Mouse (Mus musculus) forebrain, embryonic 11.5 days (tissue): ENCODE measurements around the gene Gm49601. TPM values are rescaled to one million over a fixed set of nuclear protein-coding genes. Genes with fewer than 3 reads are reported as not detected.

Experiments
- ATAC-seq: fragments of 200-750 bp; cut with Nextera tagmentation; replicated peaks from 2 replicates; pipeline ENCODE4 v1.8.0; 2017; ENCODE audit warnings: moderate TSS enrichment; ENCODE audit not compliant: low FRiP score
- DNase-seq: peaks from one replicate; pipeline ENCODE4 v3.0.0-alpha.2; 2017; ENCODE audit warnings: low spot score
- H3K27ac ChIP-seq: fragments of 300-500 bp; sonication (generic); 2 replicates; pipeline ENCODE4 v1.5.1; 2014; ENCODE audit warnings: low read depth, low read length
- H3K27me3 ChIP-seq: fragments of 300-500 bp; sonication (generic); 2 replicates; pipeline ENCODE4 v1.6.1; 2014; ENCODE audit warnings: mild to moderate bottlenecking, low read length, mixed read lengths; ENCODE audit not compliant: control insufficient read depth, insufficient read depth
- H3K36me3 ChIP-seq: fragments of 300-500 bp; sonication (generic); 2 replicates; pipeline ENCODE4 v1.6.1; 2014; ENCODE audit warnings: mild to moderate bottlenecking, low read length, moderate library complexity, mixed read lengths; ENCODE audit not compliant: control insufficient read depth, insufficient read depth
- H3K4me1 ChIP-seq: fragments of 300-500 bp; sonication (generic); replicated peaks from 2 replicates; pipeline ENCODE4 v1.6.1; 2014; ENCODE audit warnings: low read length, mixed read lengths; ENCODE audit not compliant: control insufficient read depth, insufficient read depth
- H3K4me2 ChIP-seq: fragments of 300-500 bp; sonication (generic); 2 replicates; pipeline ENCODE4 v1.6.1; 2014; ENCODE audit warnings: low read depth, mild to moderate bottlenecking, low read length, moderate library complexity, mixed read lengths; ENCODE audit not compliant: severe bottlenecking
- H3K4me3 ChIP-seq: fragments of 300-500 bp; sonication (generic); 2 replicates; pipeline ENCODE4 v1.5.1; 2014; ENCODE audit warnings: low read depth, low read length
- H3K9ac ChIP-seq: fragments of 300-500 bp; sonication (generic); 2 replicates; pipeline ENCODE4 v1.6.1; 2014; ENCODE audit warnings: low read length
- H3K9me3 ChIP-seq: fragments of 300-500 bp; sonication (generic); 2 replicates; pipeline ENCODE4 v1.6.1; 2016; ENCODE audit warnings: low read length, mixed read lengths; ENCODE audit not compliant: control insufficient read depth
- WGBS: fragments of 180-500 bp; shearing (Covaris S2); extraction: QIAGEN DNeasy Blood & Tissue Kit; methylation state at CpG from one replicate; pipeline ENCODE4 v1.1.7; 2014; 5-methylcytosine and 5-hydroxymethylcytosine counted together
- polyA plus RNA-seq: library from polyadenylated mRNA; unstranded; fragments of >200 nt; fragmentation: Nextera tagmentation; extraction: Ambion mirVana; gene quantifications from 2 replicates; pipeline ENCODE4 v1.2.1, GENCODE M21; 2014

The Gm49601 gene
- polyA plus RNA-seq = 2.8 and 3.4 TPM in 2 replicates

DNA sequence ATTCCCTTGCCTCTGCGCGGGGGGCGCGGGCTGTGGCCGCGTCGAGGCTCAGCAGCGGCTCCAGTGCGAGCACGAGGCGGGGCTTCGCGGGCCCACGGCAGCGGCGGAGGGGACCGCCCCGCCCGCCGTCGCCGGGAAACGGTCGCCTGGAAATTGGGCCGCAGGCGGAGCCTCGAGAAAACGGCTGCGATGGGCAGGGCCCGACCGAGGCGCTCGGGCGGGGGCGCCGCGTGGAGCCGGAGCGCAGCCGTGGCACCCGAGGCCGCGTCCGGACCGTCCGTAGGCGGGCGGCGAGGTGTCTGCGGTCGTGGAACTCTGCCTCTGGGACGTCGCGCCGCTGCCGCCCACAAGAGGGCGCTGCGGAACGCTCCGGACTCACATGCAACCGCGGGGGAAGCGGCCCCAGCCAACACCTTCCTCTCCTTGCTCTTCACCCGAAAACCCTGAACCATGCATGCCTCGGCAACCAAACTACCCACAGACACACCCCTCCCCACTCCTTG, at the start of gene Gm49601:
Gm49601 (minus strand) TSS at position 52 of the 503 bp plus-strand sequence.
- peaks cover 11% of the 10 kb centered on the region for H3K4me1 ChIP-seq
- peak within 1 kb of the TSS; percentile 48 for H3K9ac ChIP-seq
- H3K27ac ChIP-seq = no peak within 1 kb of the TSS
- no peaks in the 10 kb centered on the region for H3K9me3 ChIP-seq
- H3K4me3 ChIP-seq = peak within 1 kb of the TSS; percentile 38
- DNase-seq (peak; percentile 93), ATAC-seq (peak; percentile 42)
- H3K27me3 ChIP-seq = peaks cover 68% of the 10 kb centered on the region
- under 1% methylated on average over 62 of the region's 65 CpGs for WGBS
- peak within 1 kb of the TSS; percentile 63 for H3K4me2 ChIP-seq
- H3K36me3 ChIP-seq = no peaks in the 10 kb centered on the region; the same call in 1 of the 2 replicates

- no peaks in the 10 kb centered on the region for H3K9me3 ChIP-seq
- no peak overlapping the region for H3K9ac ChIP-seq
- WGBS = 82% methylated on average over 3 of the region's 3 CpGs
- no peak overlapping the region for H3K27ac ChIP-seq
- no peaks in the 10 kb centered on the region for H3K27me3 ChIP-seq
- no peaks in the 10 kb centered on the region for H3K36me3 ChIP-seq
- H3K4me1 ChIP-seq = no peaks in the 10 kb centered on the region
- no peak overlapping the region for H3K4me3 ChIP-seq
- no peak overlapping the region for H3K4me2 ChIP-seq
- ATAC-seq (no peak), DNase-seq (no peak)
Observed at GRCm38 (mm10) chr16:18673005-18673404, 46.8 kb upstream of the Gm49601 start.

DNA sequence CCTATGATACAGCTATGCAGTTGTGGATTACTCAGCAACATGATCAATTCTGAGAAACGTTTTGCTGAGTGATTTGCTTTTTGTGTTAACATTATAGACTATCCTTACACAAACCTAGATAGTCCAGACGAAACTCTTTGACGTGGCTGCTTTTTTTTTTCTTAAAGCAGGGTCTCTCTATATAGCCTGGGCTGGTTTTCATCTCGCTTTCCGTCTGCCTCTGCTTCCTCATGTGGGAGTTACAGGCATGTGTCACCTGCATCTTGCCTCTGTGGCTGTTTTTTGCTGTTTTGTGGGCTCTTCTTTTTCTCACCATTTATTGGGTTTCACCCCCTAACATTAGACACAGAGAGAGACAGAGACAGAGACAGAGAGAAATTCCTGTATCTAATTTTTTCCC, 45.8 kb upstream of the Gm49601 start:
- 78% methylated on average over 5 of the region's 5 CpGs for WGBS
- Histone ChIP-seq H3K4me3 (no peak overlapping the region), H3K4me2 (no peak overlapping the region), H3K9ac (no peak overlapping the region), H3K27me3 (no peaks in the 10 kb centered on the region), H3K4me1 (no peaks in the 10 kb centered on the region), H3K36me3 (no peaks in the 10 kb centered on the region), H3K9me3 (no peaks in the 10 kb centered on the region), H3K27ac (no peak overlapping the region)
- DNase-seq = no peak
- no peak for ATAC-seq

DNA sequence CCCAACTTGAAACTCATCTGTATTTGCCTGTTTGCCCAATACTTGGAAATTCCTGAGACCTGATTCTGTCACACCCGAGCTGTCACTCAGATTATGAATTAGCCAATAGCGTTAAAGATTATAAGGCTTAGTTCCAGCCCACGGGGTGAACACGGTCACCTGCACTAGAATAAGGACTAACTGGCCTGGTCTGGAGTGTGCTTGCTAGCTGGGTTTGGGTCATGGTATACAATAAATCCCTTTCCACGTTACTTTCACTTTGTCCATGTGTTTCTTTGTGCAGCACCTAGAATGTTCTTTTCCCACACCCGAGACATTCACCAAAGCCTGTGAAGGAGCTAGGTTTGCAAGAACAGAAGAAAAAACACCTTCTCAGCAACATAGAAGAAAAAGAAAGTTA, 43.7 kb upstream of the Gm49601 start:
- Histone ChIP-seq H3K4me3 (no peak overlapping the region), H3K9me3 (no peaks in the 10 kb centered on the region), H3K36me3 (no peaks in the 10 kb centered on the region), H3K27ac (no peak overlapping the region), H3K4me2 (no peak overlapping the region), H3K9ac (no peak overlapping the region), H3K4me1 (no peaks in the 10 kb centered on the region), H3K27me3 (no peaks in the 10 kb centered on the region)
- DNase-seq = no peak
- no peak for ATAC-seq
- 71% methylated on average over 6 of the region's 6 CpGs for WGBS

DNA sequence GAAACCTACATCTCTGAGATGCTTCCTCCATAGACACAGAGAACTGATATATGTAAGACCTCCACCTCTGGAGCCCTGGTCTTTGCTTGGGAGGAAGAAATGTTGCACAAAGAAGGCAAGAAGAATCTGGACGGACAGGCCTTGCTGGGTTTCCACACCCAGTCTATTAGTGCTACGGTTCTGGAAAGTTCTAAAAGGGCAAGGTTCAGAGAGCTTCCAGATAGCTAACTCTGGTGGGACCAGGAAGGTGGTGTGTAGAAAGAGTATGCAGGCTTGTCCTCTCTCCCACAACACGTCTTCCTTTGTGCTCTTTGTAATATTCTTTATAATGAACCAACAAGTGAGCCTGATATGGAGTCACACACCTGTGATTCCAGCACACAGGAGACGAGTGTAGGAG, 32.4 kb upstream of the Gm49601 start:
- no peak overlapping the region for H3K27ac ChIP-seq
- 79% methylated on average over 4 of the region's 4 CpGs for WGBS
- H3K4me2 ChIP-seq = no peak overlapping the region
- H3K27me3 ChIP-seq = no peaks in the 10 kb centered on the region
- no peaks in the 10 kb centered on the region for H3K36me3 ChIP-seq
- no peaks in the 10 kb centered on the region for H3K4me1 ChIP-seq
- ATAC-seq = no peak
- no peak overlapping the region for H3K9ac ChIP-seq
- H3K9me3 ChIP-seq = no peaks in the 10 kb centered on the region
- no peak overlapping the region for H3K4me3 ChIP-seq
- DNase-seq = no peak

GRCm38 (mm10) chr16:18655372-18656098, 29.3 kb upstream of the Gm49601 start:
- Histone ChIP-seq H3K4me2 (no peak overlapping the region), H3K27me3 (no peaks in the 10 kb centered on the region), H3K36me3 (no peaks in the 10 kb centered on the region), H3K4me1 (no peaks in the 10 kb centered on the region), H3K9me3 (no peaks in the 10 kb centered on the region), H3K27ac (no peak overlapping the region), H3K9ac (no peak overlapping the region), H3K4me3 (no peak overlapping the region)
- no peak for DNase-seq
- ATAC-seq = no peak
- WGBS = 69% methylated on average over 5 of the region's 5 CpGs

DNA sequence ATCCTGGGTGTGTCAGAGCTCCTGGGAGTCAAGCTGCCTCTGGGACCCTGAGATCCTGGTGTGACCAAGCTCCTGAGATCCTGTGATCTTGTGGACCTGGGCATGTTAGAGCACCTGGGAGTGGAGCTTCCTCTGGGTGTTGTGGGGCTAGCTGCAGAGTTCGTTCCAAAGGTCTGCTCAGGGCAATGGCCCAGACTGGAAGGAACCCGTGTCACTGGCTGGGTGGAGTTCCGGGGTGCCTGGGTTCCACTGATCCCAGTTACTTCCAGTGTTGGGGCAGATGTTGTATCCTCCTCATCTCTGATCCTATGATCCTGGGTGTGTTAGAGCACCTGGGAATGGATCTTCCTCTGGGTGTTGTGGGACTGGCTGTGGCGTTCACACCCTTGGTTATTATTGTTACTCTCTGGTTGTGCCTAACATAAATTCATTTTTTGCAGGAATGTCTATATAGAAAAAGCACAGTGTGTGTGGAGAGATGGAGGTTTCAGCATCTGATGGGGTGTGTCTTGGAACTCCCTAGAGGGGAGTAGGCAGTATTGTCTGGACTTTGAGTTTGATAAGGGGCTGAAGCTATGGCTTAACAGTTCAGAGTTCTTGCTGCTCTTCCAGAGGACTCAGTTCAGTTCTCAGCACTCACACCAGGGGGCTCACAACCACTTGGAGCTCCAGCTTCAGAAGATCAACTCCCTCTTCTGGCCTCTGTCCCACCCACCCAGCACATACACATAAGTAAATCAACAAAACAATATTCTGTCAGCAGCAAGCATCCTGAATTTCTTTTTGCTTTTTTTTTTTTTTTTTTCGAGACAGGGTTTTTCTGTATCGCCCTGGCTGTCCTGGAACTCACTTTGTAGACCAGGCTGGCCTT, 27.3 kb upstream of the Gm49601 start:
- Histone ChIP-seq H3K4me3 (no peak overlapping the region), H3K9me3 (no peaks in the 10 kb centered on the region), H3K4me2 (no peak overlapping the region), H3K9ac (no peak overlapping the region), H3K36me3 (no peaks in the 10 kb centered on the region), H3K27ac (no peak overlapping the region), H3K27me3 (no peaks in the 10 kb centered on the region), H3K4me1 (no peaks in the 10 kb centered on the region)
- ATAC-seq (no peak), DNase-seq (no peak)
- WGBS = 82% methylated on average over 6 of the region's 6 CpGs

- H3K27ac ChIP-seq = no peak overlapping the region
- 65% methylated on average over 3 of the region's 3 CpGs for WGBS
- H3K27me3 ChIP-seq = no peaks in the 10 kb centered on the region
- H3K9ac ChIP-seq = no peak overlapping the region
- H3K4me2 ChIP-seq = no peak overlapping the region
- H3K4me1 ChIP-seq = no peaks in the 10 kb centered on the region
- ATAC-seq = no peak
- no peak overlapping the region for H3K4me3 ChIP-seq
- no peaks in the 10 kb centered on the region for H3K36me3 ChIP-seq
- no peak for DNase-seq
- no peaks in the 10 kb centered on the region for H3K9me3 ChIP-seq
Observed at GRCm38 (mm10) chr16:18649126-18649525, 22.9 kb upstream of the Gm49601 start.
